Mouse (Mus musculus) megakaryocyte, adult 5-6 weeks (primary cell): Measurements from ENCODE around the gene Actl7b. TPM values are rescaled to one million over a fixed set of nuclear protein-coding genes. Genes with fewer than 3 reads are reported as not detected.
A peak's percentile ranks its signal among the peaks of the same experiment; 100 is the strongest.

Source experiments
- ATAC-seq: 2 replicates; pipeline ENCODE4 v1.8.0; 2016; ENCODE audit warnings: mild to moderate bottlenecking, inconsistent platforms; ENCODE audit not compliant: poor library complexity, severe bottlenecking
- total RNA-seq, 2 experiments: library from RNA; stranded (forward) in 1 of 2; stranded (reverse) in 1 of 2; fragments of 153-499, 151-499 nt in 1 of 2; fragments of 221-1000, 200-1000 nt in 1 of 2; gene quantifications; 2 replicates each; pipeline versions ENCODE4 v1.2.3 to v1.2.4; 2015 to 2017

Gene Actl7b
- total RNA-seq (2015) (0.13 TPM in 1 of 2 replicates, not detected in the other), total RNA-seq (2017) (not detected in 2 replicates)

GRCm38 (mm10) chr4:56741041-56741493, at the start of gene Actl7b:
TSS of gene Actl7b (minus strand) at chr4:56741443.
- ATAC-seq, result no peak

DNA sequence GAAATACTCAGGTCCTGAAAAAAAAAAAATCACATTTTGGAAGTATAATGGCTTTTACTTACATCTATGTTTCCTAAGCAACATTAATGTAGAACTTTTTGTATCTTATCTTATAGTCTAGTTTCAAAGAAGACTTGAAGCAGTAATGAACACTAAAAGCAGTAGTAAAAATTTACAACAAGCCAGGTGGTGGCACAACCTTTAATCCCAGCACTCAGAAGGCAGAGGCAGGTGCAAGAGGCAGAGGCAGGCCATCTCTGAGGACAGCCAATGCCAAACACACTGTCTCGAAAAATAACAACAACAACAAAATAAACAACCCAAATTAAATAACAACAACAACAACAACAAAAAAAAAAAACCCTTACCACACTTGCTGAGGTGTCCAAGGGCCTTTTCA, 29.8 kb upstream of the Actl7b start:
- ATAC-seq, result no peak

- no peak for ATAC-seq
These were observed 27.7 kb upstream of the Actl7b start for GRCm38 (mm10) chr4:56768913-56769312.

DNA sequence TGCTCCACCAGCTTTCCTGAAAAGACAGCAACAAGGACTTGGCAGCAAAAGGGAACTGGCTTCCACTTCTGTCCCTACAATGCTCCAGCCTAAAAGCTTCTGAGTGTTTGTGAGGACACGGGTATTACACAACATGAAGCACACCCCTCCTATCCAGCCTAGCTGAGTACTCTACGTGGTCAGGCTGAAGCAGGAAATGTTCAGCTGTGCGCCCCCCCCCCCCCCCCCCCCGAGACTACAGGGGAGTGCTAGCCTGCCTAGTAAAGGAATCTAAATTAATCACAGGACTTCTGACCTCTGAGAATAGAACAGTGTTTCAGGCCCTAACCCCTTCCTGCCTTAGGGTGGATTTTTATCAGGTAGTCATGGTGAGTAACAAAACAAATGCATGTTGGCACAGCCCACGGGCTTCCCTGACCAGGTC, 26.6 kb upstream of the Actl7b start:
- ATAC-seq, result peak; percentile 40; the same call in 1 of the 2 replicates

DNA sequence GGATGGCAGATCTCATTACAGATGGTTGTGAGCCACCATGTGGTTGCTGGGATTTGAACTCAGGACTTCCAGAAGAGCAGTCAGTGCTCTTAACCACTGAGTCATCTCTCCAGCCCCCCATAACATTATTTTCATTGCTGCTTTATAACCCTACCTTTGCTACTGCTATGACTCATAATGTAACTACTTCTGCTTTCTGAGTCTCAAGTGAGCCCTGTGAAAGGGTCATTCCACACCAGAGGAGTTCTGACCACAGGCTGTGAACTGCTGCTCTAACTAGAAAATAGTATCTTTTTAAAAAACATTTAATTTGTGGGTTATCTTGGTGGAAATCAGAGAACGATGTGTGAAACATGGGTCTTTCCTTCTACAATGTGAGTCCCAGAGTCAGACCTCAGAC, 16.4 kb upstream of the Actl7b start:
- ATAC-seq, result peak; percentile 64

GRCm38 (mm10) chr4:56756966-56757600, 15.8 kb upstream of the Actl7b start:
- peak; percentile 88 for ATAC-seq

DNA sequence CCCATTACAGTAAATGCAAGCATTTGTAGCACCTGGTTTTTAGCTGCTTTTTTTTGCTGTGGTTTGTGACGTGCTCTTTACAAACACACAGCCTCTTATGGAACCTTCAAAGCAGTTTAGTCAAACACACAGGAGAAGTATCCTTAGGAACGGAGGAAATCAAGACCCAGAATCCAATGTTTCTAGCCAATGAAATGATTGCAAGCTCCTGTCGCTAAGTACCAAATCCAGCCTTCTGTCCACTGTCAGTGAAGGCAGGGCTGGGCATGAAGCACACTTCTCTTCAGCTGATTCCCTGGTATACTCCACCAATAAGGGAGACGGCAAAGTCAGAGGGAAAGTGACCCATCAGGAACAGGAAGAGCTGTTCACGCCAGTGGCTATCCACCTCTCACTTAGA, 14.8 kb upstream of the Actl7b start:
- ATAC-seq, result no peak

DNA sequence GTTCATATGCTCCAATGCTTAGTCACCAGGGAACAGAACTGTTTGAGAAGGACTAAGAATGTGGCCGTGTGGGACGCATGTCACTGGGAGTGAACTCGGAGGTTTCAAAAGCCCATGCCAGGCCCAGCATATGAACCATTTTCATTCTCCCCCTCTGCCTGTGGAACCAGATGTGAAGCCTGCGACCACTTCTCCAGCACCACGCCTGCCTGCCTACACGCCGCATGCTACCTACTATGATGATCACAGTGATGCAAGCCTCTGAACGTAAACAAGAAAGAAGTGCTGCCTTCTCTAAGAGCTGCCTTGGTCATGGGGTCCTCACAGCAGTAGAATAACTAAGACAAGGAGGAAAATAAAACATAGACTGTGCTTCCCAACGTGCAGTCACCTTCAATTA, 6.2 kb upstream of the Actl7b start:
- no peak for ATAC-seq

GRCm38 (mm10) chr4:56746345-56746744, 5.1 kb upstream of the Actl7b start:
- no peak for ATAC-seq

GRCm38 (mm10) chr4:56743363-56744195, 2.3 kb upstream of the Actl7b start, which contains the start of gene Actl7a:
TSS of gene Actl7a (plus strand) at chr4:56743413.
- ATAC-seq, result no peak

GRCm38 (mm10) chr4:56742698-56743097, 1.5 kb upstream of the Actl7b start:
- no peak for ATAC-seq

DNA sequence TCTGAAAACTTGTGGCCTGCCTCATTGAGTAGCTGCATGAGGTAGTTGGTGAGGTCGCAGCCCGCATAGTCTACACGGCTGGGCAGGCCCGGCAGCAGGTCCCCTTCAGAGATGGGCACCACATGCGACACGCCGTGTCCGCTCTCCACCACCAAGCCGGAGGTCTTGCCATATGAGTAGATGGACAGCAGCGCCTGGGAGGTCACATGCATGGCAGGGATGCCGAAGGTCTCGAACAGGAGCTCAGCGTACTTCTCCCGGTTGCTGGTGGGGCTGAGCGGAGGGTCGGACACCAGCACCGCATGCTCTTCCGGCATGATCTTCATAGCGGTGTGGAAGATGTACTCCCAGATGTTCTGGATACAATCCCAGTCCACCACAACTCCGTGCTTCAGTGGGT, 632 bp downstream of the Actl7b start:
- ATAC-seq, result no peak

- no peak for ATAC-seq
These were observed 1.2 kb downstream of the Actl7b start, which contains the start of gene Gm26657 for GRCm38 (mm10) chr4:56740020-56740485. TSS of gene Gm26657 (plus strand) at chr4:56740070.

GRCm38 (mm10) chr4:56725839-56726238, 15.4 kb downstream of the Actl7b start:
- no peak for ATAC-seq

GRCm38 (mm10) chr4:56723237-56723636, 18.0 kb downstream of the Actl7b start:
- ATAC-seq, result no peak

GRCm38 (mm10) chr4:56722346-56722745, 18.9 kb downstream of the Actl7b start:
- ATAC-seq, result no peak

DNA sequence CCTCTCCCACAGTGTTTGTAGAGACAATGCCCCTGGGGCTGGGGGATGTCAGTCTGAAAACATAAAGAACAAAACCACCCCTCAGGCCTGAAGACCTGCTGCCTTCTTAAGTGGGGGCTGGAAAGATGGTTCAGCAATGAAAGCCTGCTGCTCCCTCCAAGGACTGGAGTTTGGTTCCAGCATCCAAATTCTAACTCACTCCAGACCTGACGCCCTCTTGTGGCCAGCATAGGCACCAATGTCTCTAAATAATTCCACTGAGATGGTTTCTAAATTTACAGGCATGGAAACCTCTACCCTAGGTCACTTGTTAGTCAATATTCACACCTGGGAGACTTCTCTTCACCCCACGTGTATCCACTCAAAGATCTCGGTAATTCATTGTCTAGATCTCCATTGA, 19.8 kb downstream of the Actl7b start:
- ATAC-seq, result peak; percentile 54

DNA sequence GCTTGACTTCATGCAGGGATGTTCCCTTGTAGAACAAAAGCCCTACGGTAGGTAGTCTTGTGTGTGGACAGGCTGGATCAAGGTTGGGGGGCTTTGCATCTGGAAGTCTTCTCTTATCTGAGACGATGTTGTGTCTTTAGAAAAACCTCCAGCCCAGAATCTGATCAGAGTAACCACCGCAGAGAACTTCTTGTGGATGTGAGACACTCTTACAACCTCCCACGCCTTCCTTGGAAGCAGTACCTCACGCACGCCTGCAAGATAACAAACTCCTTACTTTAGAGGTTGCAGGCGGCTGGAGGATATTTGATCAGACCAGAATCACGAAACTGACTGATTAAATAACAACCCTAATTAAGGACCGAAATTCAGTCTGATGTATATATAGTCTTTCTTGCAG, 20.8 kb downstream of the Actl7b start:
- ATAC-seq, result no peak

DNA sequence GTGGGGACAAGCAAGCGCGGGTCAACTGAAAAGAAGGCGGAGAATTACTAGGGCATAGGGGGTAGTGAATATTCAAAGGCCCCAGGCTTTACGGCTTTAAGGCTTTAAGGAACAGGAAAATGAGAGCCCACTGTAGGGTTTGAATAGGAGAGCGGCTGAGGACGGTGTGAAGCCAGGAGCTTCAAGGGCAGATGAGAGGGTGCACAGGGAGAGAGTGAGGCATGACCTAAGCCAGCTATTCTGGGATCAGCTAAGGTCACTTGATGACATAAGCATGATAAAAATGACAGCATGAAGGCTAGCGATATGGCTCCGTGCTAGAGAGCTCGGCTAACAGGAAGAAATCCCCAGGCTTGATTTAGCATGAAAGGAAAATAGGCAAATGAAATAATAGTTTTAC, 21.8 kb downstream of the Actl7b start:
- no peak for ATAC-seq

GRCm38 (mm10) chr4:56718573-56719442, 22.4 kb downstream of the Actl7b start:
- ATAC-seq, result no peak

DNA sequence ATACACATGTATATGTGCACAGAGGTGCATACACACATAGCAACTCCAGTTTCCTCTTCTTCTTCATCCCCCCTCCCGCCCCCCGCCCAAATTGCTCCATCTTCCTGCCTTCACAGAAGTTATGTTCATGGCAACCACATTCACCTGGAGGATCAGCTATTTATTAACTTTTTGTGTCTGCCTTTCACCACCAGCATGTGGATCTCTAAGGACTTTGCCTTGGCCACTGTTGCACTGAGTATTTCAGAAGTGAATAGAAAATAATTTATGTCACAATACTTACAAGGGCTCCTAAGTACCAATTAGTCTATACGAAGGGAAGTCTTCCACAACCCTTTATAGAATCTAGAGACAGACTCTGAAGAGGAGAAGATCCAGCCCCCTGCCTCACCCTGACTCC, 23.3 kb downstream of the Actl7b start:
- ATAC-seq, result no peak
